8 mouse cellular contexts compared by ENCODE assay signal in genomic region chr10:8885630-8886527, GRCm38 (mm10). TPM values are rescaled to one million over a fixed set of nuclear protein-coding genes. Genes with fewer than 3 reads are reported as not detected.
DNase-seq lines count a peak whose midpoint lies in the region; ATAC-seq and TF ChIP-seq lines count a peak whose summit lies in the region.

TSS of gene Sash1 (minus strand) at chr10:8886070.

- H3K4me1 ChIP-seq in bone marrow, adult 2 months (ENCODE audit: control insufficient read depth, insufficient read depth, low read length), result no peaks in the 10 kb centered on the region
- peaks cover 12% of the 10 kb centered on the region; the same call in 1 of the 2 replicates for H3K4me1 ChIP-seq in embryonic facial prominence, embryonic 12.5 days
- peaks cover 6% of the 10 kb centered on the region for H3K4me1 ChIP-seq in heart, adult 2 months (ENCODE audit: control insufficient read depth, insufficient read depth, low read length)
- peaks cover 7% of the 10 kb centered on the region for H3K4me1 ChIP-seq in kidney, adult 2 months (ENCODE audit: control insufficient read depth, insufficient read depth, low read length)
- peaks cover 16% of the 10 kb centered on the region for H3K4me1 ChIP-seq in limb, embryonic 11.5 days (ENCODE audit: control insufficient read depth, insufficient read depth, low read length)
- H3K4me1 ChIP-seq in midbrain, embryonic 12.5 days, result peaks cover 27% of the 10 kb centered on the region

- no peak; the same call in 1 of the 2 replicates for TF ChIP-seq EP300 in heart, adult 2 months (IDR thresholded peaks at IDR 0.05; ENCODE audit: insufficient read depth, low read depth, low read length)

- peaks cover under 1% of the 10 kb centered on the region for H3K79me2 ChIP-seq in heart, adult 2 months (replicated peaks; ENCODE audit: control insufficient read depth, insufficient read depth, low read length)

- H3K9ac ChIP-seq in embryonic facial prominence, embryonic 12.5 days, result peak within 1 kb of the TSS; percentile 79
- peak within 1 kb of the TSS; percentile 88 for H3K9ac ChIP-seq in heart, adult 2 months (ENCODE audit: low read depth, low read length)
- peak within 1 kb of the TSS; percentile 87 for H3K9ac ChIP-seq in limb, embryonic 11.5 days (ENCODE audit: low read length)
- peak within 1 kb of the TSS; percentile 59 for H3K9ac ChIP-seq in midbrain, embryonic 12.5 days (replicated peaks)

- intact Hi-C loops in heart, adult 2 months (cut with DNase I), result loop anchor here (2.0 to 10.0 kb wide), 4 partner anchors 21 to 86 kb away; no protein-coding TSS in a partner anchor

- H3K9me3 ChIP-seq in embryonic facial prominence, embryonic 12.5 days, result no peaks in the 10 kb centered on the region
- no peaks in the 10 kb centered on the region for H3K9me3 ChIP-seq in limb, embryonic 11.5 days (ENCODE audit: control insufficient read depth, low read length)
- peaks cover 2% of the 10 kb centered on the region; the same call in 1 of the 2 replicates for H3K9me3 ChIP-seq in midbrain, embryonic 12.5 days

- no peak for TF ChIP-seq CTCF in bone marrow, adult 2 months (IDR thresholded peaks at IDR 0.05; ENCODE audit: control insufficient read depth, insufficient read depth, low read length)
- peak; percentile 17; the same call in 1 of the 2 replicates for TF ChIP-seq CTCF in heart, adult 2 months (IDR thresholded peaks at IDR 0.05)
- no peak for TF ChIP-seq CTCF in kidney, adult 2 months (conservative IDR thresholded peaks at IDR 0.05; ENCODE audit: insufficient read depth, insufficient read length, low read depth, low read length)

- DNase-seq in heart, adult 2 months, result peak; percentile 91 to 93
- peak; percentile 95 for DNase-seq in kidney, adult 2 months
- peak; percentile 92 for DNase-seq in limb, embryonic 11.5 days (ENCODE audit: low spot score)
- DNase-seq in spleen, adult 12 weeks (ENCODE audit: low spot score), result peak; percentile 7

- H3K27me3 ChIP-seq in embryonic facial prominence, embryonic 12.5 days, result no peaks in the 10 kb centered on the region
- H3K27me3 ChIP-seq in heart, adult 2 months (ENCODE audit: control insufficient read depth, insufficient read depth, low read length), result no peaks in the 10 kb centered on the region
- H3K27me3 ChIP-seq in kidney, adult 2 months (replicated peaks; ENCODE audit: control insufficient read depth, insufficient read depth, low read length), result no peaks in the 10 kb centered on the region
- H3K27me3 ChIP-seq in limb, embryonic 11.5 days (ENCODE audit: control insufficient read depth, insufficient read depth, low read length), result no peaks in the 10 kb centered on the region
- H3K27me3 ChIP-seq in midbrain, embryonic 12.5 days, result peaks cover 5% of the 10 kb centered on the region; the same call in 1 of the 2 replicates

- H3K27ac ChIP-seq in bone marrow, adult 2 months (ENCODE audit: control insufficient read depth, insufficient read depth, low read depth, low read length, poor library complexity), result peak within 1 kb of the TSS; percentile 68
- peak within 1 kb of the TSS; percentile 93 for H3K27ac ChIP-seq in embryonic facial prominence, embryonic 12.5 days
- H3K27ac ChIP-seq in heart, adult 2 months, result peak within 1 kb of the TSS; percentile 99
- peak within 1 kb of the TSS; percentile 97 for H3K27ac ChIP-seq in kidney, adult 2 months (ENCODE audit: insufficient read depth, low read depth, low read length)
- H3K27ac ChIP-seq in limb, embryonic 11.5 days (replicated peaks; ENCODE audit: low read depth, low read length), result peak within 1 kb of the TSS; percentile 98
- H3K27ac ChIP-seq in midbrain, embryonic 12.5 days (replicated peaks), result peak within 1 kb of the TSS; percentile 95

- ATAC-seq in embryonic facial prominence, embryonic 12.5 days (ENCODE audit: insufficient number of reproducible peaks, insufficient read depth, low FRiP score, low TSS enrichment), result peak; percentile 91
- peak; percentile 92 for ATAC-seq in limb, embryonic 11.5 days (ENCODE audit: insufficient number of reproducible peaks, low FRiP score, low TSS enrichment, low read depth)
- peak; percentile 93 for ATAC-seq in midbrain, embryonic 12.5 days (ENCODE audit: low FRiP score, low read depth)
- no peak for ATAC-seq in erythroid progenitor cell, adult 5-6 weeks (replicated peaks; ENCODE audit: low FRiP score, poor library complexity, severe bottlenecking)

- H3K4me3 ChIP-seq in bone marrow, adult 2 months (replicated peaks; ENCODE audit: control insufficient read depth, low read depth, low read length), result peak within 1 kb of the TSS; percentile 56
- peak within 1 kb of the TSS; percentile 79 for H3K4me3 ChIP-seq in embryonic facial prominence, embryonic 12.5 days
- peak within 1 kb of the TSS; percentile 80 for H3K4me3 ChIP-seq in heart, adult 2 months
- peak within 1 kb of the TSS; percentile 86 for H3K4me3 ChIP-seq in kidney, adult 2 months (ENCODE audit: insufficient read depth, low read depth, low read length)
- peak within 1 kb of the TSS; percentile 76 for H3K4me3 ChIP-seq in limb, embryonic 11.5 days (ENCODE audit: low read depth, low read length)
- H3K4me3 ChIP-seq in midbrain, embryonic 12.5 days, result peak within 1 kb of the TSS; percentile 75

- peak; percentile 22; the same call in 1 of the 2 replicates for TF ChIP-seq POLR2A in bone marrow, adult 2 months (IDR thresholded peaks at IDR 0.05; ENCODE audit: borderline replicate concordance, control insufficient read depth, low read depth, low read length)
- TF ChIP-seq POLR2A in heart, adult 2 months (IDR thresholded peaks at IDR 0.05; ENCODE audit: insufficient read depth, low read depth, low read length), result peak; percentile 72
- TF ChIP-seq POLR2A in kidney, adult 2 months (IDR thresholded peaks at IDR 0.05; ENCODE audit: low read depth, low read length), result peak; percentile 59

- peak within 1 kb of the TSS; percentile 57 for H3K4me2 ChIP-seq in embryonic facial prominence, embryonic 12.5 days (replicated peaks)
- H3K4me2 ChIP-seq in limb, embryonic 11.5 days (ENCODE audit: low read depth, severe bottlenecking), result peak within 1 kb of the TSS; percentile 63
- peak within 1 kb of the TSS; percentile 84 for H3K4me2 ChIP-seq in midbrain, embryonic 12.5 days (replicated peaks)

- under 1% methylated on average over 80 of the region's 80 CpGs for WGBS in bone marrow, adult 2 months
- WGBS in embryonic facial prominence, embryonic 12.5 days, result under 1% methylated on average over 80 of the region's 80 CpGs
- under 1% methylated on average over 80 of the region's 80 CpGs for WGBS in heart, adult 2 months
- WGBS in kidney, adult 2 months, result under 1% methylated on average over 80 of the region's 80 CpGs
- WGBS in limb, embryonic 11.5 days, result under 1% methylated on average over 78 of the region's 80 CpGs
- under 1% methylated on average over 80 of the region's 80 CpGs for WGBS in midbrain, embryonic 12.5 days

- no peaks in the 10 kb centered on the region for H3K36me3 ChIP-seq in embryonic facial prominence, embryonic 12.5 days
- H3K36me3 ChIP-seq in heart, adult 2 months (ENCODE audit: control insufficient read depth, insufficient read depth, low read length), result peaks cover 4% of the 10 kb centered on the region
- H3K36me3 ChIP-seq in kidney, adult 2 months (ENCODE audit: control insufficient read depth, insufficient read depth, low read length), result no peaks in the 10 kb centered on the region
- no peaks in the 10 kb centered on the region for H3K36me3 ChIP-seq in limb, embryonic 11.5 days (ENCODE audit: control insufficient read depth, insufficient read depth, low read length)
- H3K36me3 ChIP-seq in midbrain, embryonic 12.5 days, result no peaks in the 10 kb centered on the region

RNA-seq across cellular contexts. Expression of gene Sash1, which starts in this region (rescaled TPM):
- polyA plus RNA-seq in bone marrow, adult 2 months (2011; ENCODE audit: insufficient read depth, insufficient read length, low replicate concordance, missing spikeins), result 2.3 and 4.7 TPM in 2 replicates
- polyA plus RNA-seq in embryonic facial prominence, embryonic 12.5 days (2016; fragmentation: Nextera tagmentation; extraction: Ambion mirVana), result 6.5 and 7.9 TPM in 2 replicates
- 10 to 100 TPM; 22.1 to 32.8 TPM for total RNA-seq in heart, adult 2 months (2021)
- 10.0 and 15.9 TPM in 2 replicates for polyA plus RNA-seq in heart, adult 2 months (2012; rRNA removed)
- 13.5 and 14.5 TPM in 2 replicates for polyA plus RNA-seq in kidney, adult 2 months (2012; rRNA removed)
- 5.2 and 5.8 TPM in 2 replicates for polyA plus RNA-seq in limb, embryonic 11.5 days (2014; fragmentation: Nextera tagmentation; extraction: Ambion mirVana)
- 4.4 and 6.8 TPM in 2 replicates for polyA plus RNA-seq in midbrain, embryonic 12.5 days (2016; fragmentation: Nextera tagmentation; extraction: Ambion mirVana)
- 2.1 and 4.7 TPM in 2 replicates for total RNA-seq in erythroid progenitor cell, adult 5-6 weeks (2015; ENCODE audit: low replicate concordance)
- 1.3 and 1.5 TPM in 2 replicates for total RNA-seq in erythroid progenitor cell, adult 5-6 weeks (2017; ENCODE audit: low replicate concordance)

Comparison
In these comparisons a context has a peak if more than half of its experiments do, and no peak if none do; other contexts are left out.
1. RNA of gene Sash1 (total RNA-seq): 22.1 to 32.8 TPM in heart, adult 2 months; 1.3 to 4.7 TPM in erythroid progenitor cell, adult 5-6 weeks; every median in the first group is over 4 times any median in the second.
2. POLR2A ChIP-seq: peak in every context shown above with its lines; median percentile 72 in heart, adult 2 months; 59 in kidney, adult 2 months; 22 in bone marrow, adult 2 months.
3. DNase-seq: peak in every context shown above with its lines; median percentile 95 in kidney, adult 2 months; 92 in heart, adult 2 months; 92 in limb, embryonic 11.5 days; 7 in spleen, adult 12 weeks.
4. Peak in every context shown above with its lines, with median percentiles within 50 percentile points of each other: H3K27ac ChIP-seq, H3K4me3 ChIP-seq, H3K4me2 ChIP-seq and H3K9ac ChIP-seq.